Mouse (Mus musculus) MEL-GATA-1-ER (cell line): ENCODE data around the gene Mn1.

ENCODE experiments used
- DNase-seq: peaks from one replicate; pipeline ENCODE4 v3.0.0-alpha.2; 2012; ENCODE audit warnings: low read depth; ENCODE audit errors: extremely low read depth

Gene Mn1

DNA sequence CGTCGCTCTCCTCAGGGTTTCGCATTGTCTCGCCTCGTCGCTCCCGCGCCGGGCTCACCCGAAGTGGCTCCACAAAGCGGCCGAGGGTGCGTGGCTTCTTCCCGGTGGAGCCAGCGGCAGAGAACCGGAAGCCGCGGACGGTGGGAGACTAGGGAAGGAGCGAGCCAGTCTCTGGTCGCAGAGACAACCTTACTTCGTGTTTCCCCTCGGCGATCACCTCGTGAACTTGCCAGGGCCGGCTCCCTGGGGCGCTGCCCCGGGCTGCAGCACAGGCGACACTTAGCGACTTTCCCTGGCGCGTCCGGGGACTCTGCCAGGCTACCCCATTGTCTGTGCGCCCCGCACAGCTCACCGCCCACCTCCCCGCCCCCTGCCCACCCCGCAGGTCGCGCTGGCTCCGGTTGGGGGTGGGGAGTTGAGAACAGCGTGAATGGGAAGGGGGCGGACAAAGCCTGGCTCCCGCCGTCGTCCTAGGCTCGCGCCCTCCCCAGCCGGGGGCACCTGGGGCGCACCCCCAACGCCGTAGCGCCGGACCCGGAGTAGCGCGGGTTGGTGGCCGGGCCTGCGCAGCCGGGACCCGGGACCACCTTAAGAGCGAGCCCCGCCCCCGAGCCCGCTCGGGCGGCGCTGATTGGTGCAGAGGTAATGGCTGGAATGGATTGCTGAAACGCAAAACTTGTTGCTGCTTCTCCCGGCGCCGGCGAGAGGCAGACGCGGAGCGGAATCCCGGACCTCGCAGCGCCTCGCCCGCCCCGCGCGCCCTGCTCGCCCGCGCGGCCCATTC, at the start of gene Mn1:
Gene Mn1, plus strand, starts transcription at position 772 of the 784 bp plus-strand sequence.
- no peak for DNase-seq

GRCm38 (mm10) chr5:111367937-111368517, 49.1 kb upstream of the Mn1 start:
- DNase-seq, result no peak

- no peak for DNase-seq
These were observed 48.6 kb upstream of the Mn1 start for GRCm38 (mm10) chr5:111368576-111368975.

GRCm38 (mm10) chr5:111375616-111376015, 41.5 kb upstream of the Mn1 start:
- DNase-seq, result no peak

DNA sequence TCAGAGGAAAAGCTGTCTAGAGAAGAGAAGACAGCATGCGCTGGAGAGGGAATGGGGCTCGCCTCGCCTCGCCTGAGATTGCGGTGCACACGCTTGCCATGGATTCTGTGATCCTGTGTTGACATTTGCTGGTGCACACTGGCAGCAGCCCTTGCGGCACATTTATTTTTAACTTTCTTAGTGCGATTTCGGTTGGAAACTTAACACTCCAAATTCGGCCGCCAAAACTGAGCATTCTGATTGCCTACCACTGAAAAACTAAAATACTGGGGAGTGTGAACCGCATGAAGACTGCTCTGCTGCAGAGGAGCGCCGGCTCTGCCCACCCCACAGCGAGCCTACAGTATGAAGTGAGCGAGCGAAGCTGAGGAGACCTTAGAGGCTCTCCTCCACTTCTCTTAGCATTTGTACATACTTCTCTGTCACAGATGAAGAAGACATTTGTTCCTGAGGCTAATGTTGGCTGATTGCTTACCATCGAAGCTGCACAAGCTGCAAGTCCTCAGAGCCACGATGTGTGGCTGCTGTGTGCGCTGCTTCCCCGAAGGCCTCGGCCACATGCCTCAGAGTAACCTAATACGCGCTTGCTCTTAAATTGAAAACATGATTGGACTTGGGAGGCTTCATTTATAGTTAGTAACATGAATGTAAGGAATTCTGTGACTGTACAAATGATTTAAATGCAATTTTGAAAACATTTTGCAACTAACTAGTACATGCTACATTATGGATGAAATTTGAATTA, 40.7 kb upstream of the Mn1 start:
- no peak for DNase-seq

DNA sequence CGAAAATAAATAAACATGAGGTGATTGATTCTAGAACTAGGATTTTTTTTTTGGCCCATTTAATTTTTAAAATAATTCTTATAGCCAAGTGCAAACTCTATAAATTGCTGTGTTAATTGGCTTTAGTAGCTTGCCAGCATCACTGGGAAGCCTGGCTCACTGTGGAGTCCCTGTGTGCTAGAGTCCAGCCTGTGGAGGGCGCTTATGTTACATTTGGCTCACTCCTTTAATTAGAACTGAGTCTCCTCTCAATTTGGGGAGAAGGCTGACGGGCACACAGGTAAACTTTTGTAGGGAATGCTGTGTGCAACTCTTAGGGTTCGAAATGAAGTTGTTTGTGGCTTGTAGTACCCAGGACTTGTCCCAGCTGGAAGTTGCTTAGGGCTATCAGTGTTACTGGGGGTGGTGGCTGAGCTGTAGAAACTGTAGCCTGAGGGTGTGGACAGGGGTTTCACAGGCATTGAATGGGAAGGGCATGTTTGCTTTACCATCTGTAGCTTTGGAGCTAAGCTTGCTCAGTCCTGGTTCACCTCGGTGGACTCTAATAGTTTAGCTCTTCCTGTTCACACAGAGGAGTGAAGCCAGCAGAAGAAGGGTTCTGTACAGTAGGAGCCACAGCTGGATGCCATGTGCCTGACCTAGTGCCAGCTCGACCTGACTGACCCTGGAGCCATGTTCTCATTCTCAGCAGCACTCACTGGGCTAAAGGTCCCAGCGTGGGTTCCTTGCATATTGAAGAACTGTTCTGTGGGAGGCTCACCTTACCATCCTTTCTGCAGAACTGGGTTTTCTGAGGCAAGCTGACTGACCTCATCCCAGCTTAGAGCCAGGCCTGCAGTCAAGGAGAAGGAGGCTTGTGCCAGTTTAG, 38.8 kb upstream of the Mn1 start:
- no peak for DNase-seq

DNA sequence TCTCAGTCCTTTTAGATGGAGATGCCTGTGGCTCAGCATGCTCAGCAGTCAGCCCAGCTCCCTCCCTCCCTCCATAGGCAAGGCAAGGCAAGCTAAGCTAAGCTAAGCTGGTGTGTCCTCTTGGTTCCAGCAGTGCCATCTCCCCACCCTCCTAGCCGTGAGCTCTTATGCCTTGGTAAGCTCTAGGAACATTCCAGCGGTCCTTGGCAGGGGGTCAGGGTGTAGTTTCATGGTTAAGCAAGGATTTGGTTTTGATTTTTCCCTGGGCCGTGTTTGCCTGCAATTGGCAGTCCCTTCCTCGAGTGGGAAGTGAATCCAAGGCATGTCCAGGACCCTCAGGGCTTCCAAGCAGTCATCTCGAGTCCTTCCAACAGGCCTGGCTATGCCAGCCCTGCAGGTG, 33.8 kb upstream of the Mn1 start:
- DNase-seq, result no peak

- DNase-seq, result no peak
These were observed 26.3 kb upstream of the Mn1 start for GRCm38 (mm10) chr5:111390911-111391310.

DNA sequence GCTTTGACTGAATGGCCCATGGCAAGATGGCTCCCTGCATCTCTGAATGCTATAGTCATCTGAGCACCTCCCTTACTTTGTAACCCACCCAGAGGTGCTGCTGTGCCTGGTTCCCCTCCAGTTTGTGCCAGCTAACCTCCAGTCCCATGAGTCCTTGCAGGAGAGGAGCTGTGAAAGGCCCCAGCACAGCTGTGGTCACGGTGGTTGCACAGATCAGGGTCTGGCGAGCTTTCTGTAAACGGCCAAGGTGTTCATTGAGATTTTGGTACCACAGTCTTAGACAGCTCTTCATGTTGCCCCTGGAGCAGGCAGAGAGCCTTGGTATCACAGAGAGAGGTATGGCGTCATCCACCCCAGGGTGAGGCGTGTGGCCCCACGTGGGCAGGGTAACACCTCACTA, 25.7 kb upstream of the Mn1 start:
- DNase-seq, result no peak

DNA sequence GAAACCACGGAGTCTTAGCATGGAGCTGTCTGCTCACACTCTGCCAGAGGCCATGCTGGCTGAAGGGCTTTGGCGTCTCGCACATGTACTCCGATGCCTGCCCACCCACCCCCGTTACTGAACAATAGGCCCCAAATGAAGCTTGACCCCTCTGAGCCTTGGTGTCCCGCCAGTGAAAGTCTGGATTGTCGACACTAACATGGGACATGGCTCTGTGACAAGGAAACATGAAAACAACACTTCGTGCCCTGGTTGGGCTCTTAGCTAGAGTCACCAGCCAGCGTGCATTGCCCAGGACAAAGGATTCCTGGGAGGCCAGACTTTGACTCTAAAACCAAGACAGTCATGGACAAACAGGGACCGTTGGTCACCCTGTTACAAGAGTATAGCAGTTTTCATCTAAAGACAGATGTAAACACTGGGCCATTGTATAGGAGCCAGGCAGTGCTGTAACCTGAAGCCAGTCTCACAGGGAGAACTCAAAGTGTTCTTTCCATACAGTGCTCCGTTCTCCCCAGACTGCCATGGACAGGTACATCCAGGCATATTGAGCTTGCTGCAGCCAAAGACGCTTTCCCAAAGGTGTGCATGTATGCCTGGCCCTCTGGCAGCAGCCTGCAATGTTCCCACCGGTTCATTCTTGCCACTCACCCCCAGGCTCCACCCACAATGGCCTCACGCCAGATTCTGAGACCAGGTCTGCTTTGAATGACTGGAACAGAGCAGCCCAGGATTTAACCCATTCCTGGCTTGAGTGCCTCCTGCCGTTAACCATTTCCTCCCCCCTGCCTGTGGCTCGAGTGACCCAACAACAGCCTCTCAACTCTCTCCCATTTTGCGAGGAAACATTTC, 23.6 kb upstream of the Mn1 start:
- DNase-seq, result no peak

DNA sequence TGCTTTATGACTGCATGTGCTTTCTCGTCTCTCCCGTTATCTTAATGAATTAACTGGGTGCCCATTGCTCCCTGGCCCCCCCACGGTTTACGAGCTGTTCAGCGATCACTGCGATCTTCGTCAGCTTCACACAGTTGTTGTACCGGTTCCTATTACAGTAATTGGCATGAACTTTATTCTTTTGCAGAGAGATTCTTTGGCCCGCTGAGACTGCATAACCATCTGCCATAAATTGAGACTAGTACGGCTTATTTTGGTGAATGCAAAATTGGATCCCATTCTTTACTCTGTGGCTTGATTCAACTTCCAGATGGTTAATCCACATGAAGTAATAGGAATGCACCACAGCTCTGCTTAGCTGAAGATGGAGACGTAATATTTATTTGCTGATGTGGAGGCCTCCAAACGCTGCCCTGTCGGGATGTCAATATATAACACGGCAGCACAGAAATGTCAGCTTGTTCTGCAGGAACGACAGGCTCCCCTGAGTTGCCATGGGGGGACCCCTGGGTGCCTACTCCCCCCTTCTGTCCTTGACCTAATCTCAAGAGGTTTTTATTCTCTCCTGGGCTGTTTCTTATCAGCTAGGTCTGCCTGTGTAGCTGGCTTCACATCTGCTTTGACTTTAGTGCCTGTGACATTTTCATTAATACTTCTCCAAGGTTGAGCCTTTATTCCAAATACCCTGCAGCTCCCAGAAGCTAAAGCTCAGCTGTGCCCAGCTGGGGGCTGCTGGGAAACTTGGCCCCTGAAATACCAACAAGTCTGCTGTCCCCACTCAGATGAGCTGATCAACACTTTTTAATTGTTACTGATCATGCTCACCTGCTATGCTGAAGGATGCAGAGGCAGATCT, 22.7 kb upstream of the Mn1 start:
- no peak for DNase-seq

- DNase-seq, result no peak
These were observed 21.4 kb upstream of the Mn1 start for GRCm38 (mm10) chr5:111395771-111396170.

DNA sequence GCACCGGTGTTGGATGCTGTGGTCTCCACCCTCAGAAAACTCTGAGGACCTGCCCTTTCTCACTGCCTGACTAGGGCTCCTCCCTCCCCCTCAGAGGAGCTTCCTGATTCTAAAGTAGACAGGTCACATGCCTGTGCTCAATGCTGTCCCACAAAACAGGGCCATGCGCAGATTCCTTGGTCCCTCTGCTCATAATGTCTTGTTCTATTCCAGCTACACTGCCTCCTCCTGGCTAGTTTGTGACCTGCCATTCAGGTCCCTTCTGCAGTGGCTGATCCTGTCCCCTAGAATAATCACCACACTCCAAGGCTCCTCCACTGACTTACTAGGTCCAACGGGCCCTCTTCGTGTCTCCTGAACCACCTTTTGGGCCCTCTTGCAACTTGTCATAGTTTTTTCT, 21.0 kb upstream of the Mn1 start:
- no peak for DNase-seq

GRCm38 (mm10) chr5:111398471-111398870, 18.7 kb upstream of the Mn1 start:
- DNase-seq, result no peak

GRCm38 (mm10) chr5:111399271-111399670, 17.9 kb upstream of the Mn1 start:
- no peak for DNase-seq

- no peak for DNase-seq
These were observed 15.1 kb upstream of the Mn1 start for GRCm38 (mm10) chr5:111401879-111402650.

GRCm38 (mm10) chr5:111402651-111402996, 14.5 kb upstream of the Mn1 start:
- no peak for DNase-seq

GRCm38 (mm10) chr5:111404721-111405120, 12.4 kb upstream of the Mn1 start:
- no peak for DNase-seq
